Mouse (Mus musculus) forebrain, embryonic 11.5 days (tissue): Measurements from ENCODE around the gene Myo1a. TPM values are rescaled to one million over a fixed set of nuclear protein-coding genes. Genes with fewer than 3 reads are reported as not detected.

Experiments used
- polyA plus RNA-seq: library from polyadenylated mRNA; unstranded; fragments of >200 nt; fragmentation: Nextera tagmentation; extraction: Ambion mirVana; gene quantifications from 2 replicates; pipeline ENCODE4 v1.2.1, GENCODE M21; 2014

Myo1a gene
- polyA plus RNA-seq, 1 experiment from 2014 or later = 0.40 TPM

Other genes with a start within 250 kb of the Myo1a start
- gene Stac3, start 203.5 kb upstream of the Myo1a start, polyA plus RNA-seq = not detected in 2 replicates
- 5.9 and 6.1 TPM in 2 replicates for gene Ndufa4l2, start 190.2 kb upstream of the Myo1a start, polyA plus RNA-seq
- 112 and 123 TPM in 2 replicates for gene Shmt2, start 182.7 kb upstream of the Myo1a start, polyA plus RNA-seq
- 37.6 and 40.4 TPM in 2 replicates for gene Nxph4, start 170.6 kb upstream of the Myo1a start, polyA plus RNA-seq
- gene Lrp1, start 84.0 kb upstream of the Myo1a start, polyA plus RNA-seq = 71.2 and 75.0 TPM in 2 replicates
- gene Stat6, start 62.2 kb upstream of the Myo1a start, polyA plus RNA-seq = 6.8 and 7.8 TPM in 2 replicates
- gene Nemp1, start 38.3 kb upstream of the Myo1a start, polyA plus RNA-seq = 12.0 and 12.2 TPM in 2 replicates
- gene Nab2, start 36.6 kb upstream of the Myo1a start, polyA plus RNA-seq = 4.9 and 5.5 TPM in 2 replicates
- not detected in 2 replicates for gene Tac2, start 19.3 kb downstream of the Myo1a start, polyA plus RNA-seq
- 7.3 and 7.6 TPM in 2 replicates for gene Zbtb39, start 34.4 kb downstream of the Myo1a start, polyA plus RNA-seq
- gene Gpr182, start 46.6 kb downstream of the Myo1a start, polyA plus RNA-seq = 0.43 and 0.45 TPM in 2 replicates
- gene Rdh1, start 54.6 kb downstream of the Myo1a start, polyA plus RNA-seq = not detected in 2 replicates
- gene Rdh16f1, start 54.6 kb downstream of the Myo1a start, polyA plus RNA-seq = not detected in 2 replicates
- 0.13 TPM in 1 of 2 replicates, not detected in the other for gene Rdh9, start 71.2 kb downstream of the Myo1a start, polyA plus RNA-seq
- gene Rdh16, start 96.0 kb downstream of the Myo1a start, polyA plus RNA-seq = not detected in 2 replicates
- gene Rdh19, start 144.8 kb downstream of the Myo1a start, polyA plus RNA-seq = not detected in 2 replicates
- gene Rdh16f2, start 161.3 kb downstream of the Myo1a start, polyA plus RNA-seq = not detected in 2 replicates
- not detected in 2 replicates for gene Rdh7, start 183.6 kb downstream of the Myo1a start, polyA plus RNA-seq
- not detected in 2 replicates for gene Sdr9c7, start 193.3 kb downstream of the Myo1a start, polyA plus RNA-seq